Mouse (Mus musculus) megakaryocyte progenitor cell, adult 5-6 weeks (primary cell): ENCODE measurements around the gene Ndufaf8. TPM values are rescaled to one million over a fixed set of nuclear protein-coding genes. Genes with fewer than 3 reads are reported as not detected.

Experiments
- ATAC-seq: replicated peaks from 2 replicates; pipeline ENCODE4 v1.8.0; 2016; ENCODE audit warnings: mild to moderate bottlenecking, moderate TSS enrichment, inconsistent platforms; ENCODE audit not compliant: poor library complexity
- total RNA-seq, 2 experiments: library from RNA; stranded (forward) in 1 of 2; stranded (reverse) in 1 of 2; fragments of 157-497, 149-512 nt in 1 of 2; fragments of 200-1000 nt in 1 of 2; gene quantifications; 2 replicates each; pipeline versions ENCODE4 v1.2.3 to v1.2.4; 2015 to 2017

Ndufaf8 gene
- total RNA-seq, 2 experiments from 2014 or later = 20.0 to 24.5 TPM

DNA sequence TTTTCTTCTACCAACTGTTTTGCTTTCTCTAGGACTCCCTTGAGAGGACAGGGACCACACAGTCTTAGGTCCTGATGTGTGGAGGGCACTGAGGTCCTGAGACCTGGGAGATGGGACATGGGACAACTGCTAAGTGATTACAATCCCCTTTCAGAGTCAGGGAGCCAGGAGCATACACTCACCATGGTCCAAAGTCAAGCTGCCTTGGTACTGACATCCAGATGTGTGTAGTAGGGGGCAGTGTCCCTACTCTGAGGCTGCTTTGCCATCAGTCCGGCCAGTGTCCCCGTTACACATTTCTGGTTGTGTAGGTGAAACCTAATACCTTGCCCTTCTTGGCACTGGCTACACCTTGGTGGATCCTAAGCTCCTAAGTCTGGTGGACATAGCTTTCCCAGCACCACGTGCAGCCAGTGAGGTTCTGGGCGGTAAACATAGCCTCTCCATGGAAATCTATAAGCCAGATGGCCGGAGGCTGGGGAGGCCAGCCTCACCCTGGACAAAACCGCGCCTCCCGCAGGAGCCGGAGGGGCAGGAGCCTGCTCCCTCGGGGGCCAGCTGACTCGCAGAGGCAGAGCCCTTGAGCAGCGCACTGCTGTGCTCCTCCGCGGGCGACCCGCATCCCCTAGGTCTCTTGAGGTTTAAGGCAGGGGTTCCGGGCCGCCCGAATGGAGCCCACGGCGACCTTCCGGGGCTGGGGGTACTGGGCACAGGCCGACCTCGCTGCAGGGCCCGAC is 12.7 kb upstream of the Ndufaf8 start:
- no peak; the same call in 1 of the 2 replicates for ATAC-seq

DNA sequence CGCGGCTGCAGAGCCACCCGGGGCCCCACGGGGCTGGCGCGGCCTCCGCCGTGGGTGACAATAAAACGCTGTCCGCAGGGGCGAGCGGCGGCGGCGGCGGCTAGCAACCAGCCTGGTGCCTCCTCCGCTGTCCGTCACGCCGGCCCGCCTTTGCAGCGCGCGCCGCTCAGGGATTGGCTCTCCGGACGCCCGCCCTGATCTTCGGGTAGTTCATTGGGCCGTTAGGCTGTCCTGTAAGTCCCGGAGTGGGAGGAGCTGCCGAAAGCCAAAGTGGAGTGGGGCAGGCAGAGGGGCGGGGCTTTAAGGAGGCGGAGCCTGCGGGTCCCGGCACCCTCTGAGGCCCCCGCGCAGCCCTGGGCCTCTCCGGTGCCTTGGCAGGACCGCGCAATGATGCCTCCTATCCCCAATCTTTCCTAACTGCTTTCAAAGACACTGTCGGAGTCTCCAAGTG is 12.0 kb upstream of the Ndufaf8 start, which contains the start of gene Cep131:
Gene Cep131, minus strand, starts transcription at position 126 of the 451 bp plus-strand sequence.
- ATAC-seq = peak; percentile 99

DNA sequence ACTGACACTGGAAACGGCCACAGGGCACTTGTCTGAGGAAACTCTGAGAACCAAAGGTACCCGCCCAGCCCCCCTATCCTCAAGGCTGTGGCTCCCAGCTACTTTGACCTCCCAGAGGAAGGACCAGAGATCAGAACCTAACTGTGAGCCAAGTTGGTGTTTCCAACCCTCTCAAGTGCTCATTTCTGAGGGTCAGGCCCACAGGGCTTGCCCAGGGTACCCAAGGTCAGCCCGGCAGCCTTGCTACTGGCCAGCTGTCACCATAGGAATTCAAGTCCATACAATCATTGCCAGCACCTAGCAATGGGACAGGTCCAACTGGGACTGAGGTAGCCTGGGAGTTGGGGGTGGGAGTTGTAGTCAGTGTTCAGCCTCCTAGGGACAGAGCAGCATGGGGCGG is 8.1 kb upstream of the Ndufaf8 start:
- ATAC-seq = no peak

DNA sequence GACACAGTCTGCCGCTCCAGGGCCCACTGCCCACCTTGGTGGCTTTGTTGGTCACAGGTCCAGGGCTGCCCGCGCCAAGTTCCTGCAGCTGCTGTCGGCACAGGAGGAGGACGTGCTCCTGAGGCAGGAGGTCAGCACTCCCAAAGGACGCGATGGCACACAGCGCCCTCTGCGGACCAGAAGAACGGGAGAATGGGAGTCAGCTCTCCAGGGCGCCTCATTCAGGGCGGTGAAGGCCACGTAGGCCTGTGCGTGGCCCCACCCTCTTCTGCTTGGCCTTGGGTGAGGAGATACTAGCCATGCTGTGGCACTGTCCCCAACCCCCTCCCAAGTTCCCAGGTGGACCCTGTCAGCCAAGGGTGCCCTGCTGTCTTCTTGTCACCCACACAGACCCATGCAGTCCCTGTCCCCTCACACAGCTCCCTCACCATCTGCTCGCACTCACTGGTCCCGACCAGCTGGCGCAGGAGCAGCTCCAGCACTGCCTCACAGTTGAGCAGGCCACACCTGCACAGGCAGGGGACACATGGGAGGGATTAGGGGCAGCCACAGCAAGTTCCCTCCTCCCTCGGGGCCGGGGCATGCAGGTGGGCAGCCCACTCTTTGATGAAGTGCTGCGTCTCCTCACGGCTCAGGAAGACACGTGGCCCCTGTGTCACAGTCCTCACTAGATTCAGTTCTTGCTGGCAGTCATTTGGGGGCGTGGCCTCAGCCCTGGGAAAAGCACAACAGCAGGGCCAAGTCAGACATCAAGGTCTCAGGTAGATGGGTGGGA is 5.7 kb upstream of the Ndufaf8 start:
- ATAC-seq = no peak

DNA sequence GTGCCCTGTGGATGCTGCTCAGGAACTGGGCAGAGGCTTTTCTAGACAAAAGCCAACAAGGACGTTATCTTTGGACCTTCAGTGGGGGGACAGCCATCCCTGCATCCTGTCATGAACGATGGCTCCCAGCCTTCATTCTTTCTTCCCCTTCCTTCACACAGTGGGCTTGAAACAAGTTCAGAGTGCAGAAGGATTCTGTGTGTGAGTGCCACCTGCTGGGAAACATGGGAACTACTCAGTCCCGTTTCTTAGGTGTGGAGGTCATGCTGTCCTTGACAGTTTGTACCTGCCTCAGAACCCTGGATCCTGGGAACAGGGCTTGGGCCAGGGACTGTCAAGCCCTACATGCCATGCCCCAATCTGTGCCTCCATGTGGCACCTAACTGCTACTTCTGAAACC is 2.3 kb downstream of the Ndufaf8 start:
- peak; percentile 41 for ATAC-seq

DNA sequence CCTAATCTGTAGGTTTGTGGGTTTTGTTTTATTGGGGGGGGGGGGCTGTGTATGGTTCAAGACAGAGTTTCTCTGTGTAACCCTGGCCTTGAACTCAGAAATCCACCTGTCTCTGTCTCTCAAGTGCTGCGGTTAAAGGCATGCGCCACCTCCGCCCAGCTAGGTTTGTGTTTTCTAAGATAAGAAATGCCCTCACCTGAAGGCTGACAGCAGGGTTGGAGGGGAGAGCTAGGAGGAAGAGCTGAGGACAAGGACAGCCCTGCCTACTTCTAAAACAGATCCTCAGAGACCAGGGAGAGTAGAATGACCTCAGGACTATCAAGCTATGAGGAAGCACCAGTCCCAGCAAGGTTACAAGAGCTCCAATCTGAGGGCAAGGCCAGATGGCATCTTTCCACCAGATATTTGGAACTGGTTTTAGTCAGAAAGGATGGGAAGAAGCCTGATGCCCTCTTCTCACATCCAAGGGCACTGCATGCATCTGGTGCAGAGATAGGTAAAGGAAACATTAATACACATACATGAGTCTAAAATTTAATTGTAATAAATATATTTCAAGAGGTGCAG is 4.8 kb downstream of the Ndufaf8 start:
- no peak for ATAC-seq

DNA sequence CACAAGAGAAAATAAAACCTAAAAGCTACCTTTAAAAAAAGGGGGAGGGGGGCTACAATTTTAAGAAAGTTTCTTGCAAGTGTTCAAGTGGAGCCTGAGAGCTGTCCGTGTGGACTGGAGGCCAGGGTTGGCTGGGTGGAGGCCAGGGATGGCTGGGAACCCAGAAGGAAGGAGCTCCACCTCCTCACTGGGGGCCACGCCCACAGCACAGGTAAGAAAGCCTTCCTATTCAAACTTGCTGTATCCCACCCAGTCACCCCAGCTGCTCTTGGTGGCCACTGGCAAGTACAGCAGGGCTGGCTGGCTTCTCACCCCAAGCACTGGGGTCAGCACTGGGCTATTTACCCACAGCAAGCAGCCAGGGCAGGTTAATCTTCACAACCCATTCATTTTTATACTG is 8.3 kb downstream of the Ndufaf8 start:
- no peak for ATAC-seq

DNA sequence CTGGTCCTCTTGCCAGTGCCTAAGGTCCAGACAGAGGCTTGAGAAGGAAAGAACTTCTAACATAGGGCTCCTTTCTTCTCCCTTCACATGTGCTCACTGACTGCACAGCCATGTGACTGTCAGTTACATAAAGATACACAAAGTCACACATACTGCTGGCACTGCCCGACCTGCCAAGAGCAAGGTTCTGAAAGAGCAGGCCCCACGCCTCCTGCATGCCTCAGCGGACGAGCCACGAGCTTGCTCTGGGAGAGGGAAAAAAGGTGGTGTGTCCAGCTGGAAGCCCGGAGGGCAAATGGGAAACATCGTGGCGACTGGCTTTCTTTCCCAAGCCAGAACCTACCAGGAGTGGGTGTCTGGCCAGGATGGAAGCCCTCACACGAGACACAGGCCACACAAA is 9.1 kb downstream of the Ndufaf8 start:
- no peak for ATAC-seq

DNA sequence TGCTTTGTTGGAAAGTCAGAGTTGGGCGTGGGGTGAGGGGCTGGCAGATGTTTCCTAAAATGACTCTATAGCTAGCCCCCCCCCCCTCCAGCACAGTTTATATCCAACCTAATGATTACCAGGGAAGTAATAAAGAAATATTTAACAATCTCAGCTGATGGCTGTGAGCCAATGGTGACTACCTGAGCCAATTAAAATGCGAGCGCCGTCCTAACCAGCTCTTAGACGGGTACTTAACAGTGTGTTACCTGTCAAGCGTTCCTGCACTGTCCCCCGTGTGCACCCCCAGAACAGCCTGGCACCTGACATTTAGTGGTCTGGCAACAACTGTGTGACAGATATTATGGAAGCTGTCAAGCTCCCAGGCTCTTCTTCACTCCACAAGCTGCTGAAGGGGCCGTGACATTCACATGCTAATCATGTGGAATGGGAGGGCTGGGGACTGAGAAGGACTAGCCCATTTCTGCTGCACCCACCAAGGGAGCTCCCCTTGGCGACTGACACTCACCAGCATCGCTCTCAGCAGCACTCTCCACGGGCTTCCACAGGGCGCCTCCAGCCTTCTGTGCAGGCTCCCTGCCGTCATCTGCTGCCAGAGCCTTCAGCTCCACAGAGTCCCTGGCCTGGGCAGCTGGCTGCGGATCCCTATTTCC is 11.0 kb downstream of the Ndufaf8 start:
- ATAC-seq = no peak

DNA sequence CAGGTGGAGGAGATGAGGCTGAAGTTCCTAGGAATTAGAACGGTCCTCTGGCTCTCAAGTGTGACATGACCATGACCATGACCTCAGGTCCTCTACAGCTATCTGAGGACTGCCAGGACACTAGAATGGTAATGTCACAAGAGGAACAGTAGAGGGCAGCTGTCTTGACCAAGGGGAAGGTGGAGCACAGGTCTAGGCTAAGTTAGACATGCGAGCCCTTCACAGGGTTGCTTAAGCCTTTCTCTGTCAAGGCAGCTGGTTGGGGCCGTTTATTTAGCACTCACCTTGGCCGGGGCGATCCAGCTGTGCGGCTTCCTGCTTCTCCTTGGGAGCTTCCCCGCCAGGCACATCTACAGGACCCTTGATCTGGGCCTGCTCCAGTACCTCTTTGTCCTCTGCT is 11.8 kb downstream of the Ndufaf8 start:
- ATAC-seq = 0 out of 2 replicates have a peak, but pooled peaks have one; percentile 47

DNA sequence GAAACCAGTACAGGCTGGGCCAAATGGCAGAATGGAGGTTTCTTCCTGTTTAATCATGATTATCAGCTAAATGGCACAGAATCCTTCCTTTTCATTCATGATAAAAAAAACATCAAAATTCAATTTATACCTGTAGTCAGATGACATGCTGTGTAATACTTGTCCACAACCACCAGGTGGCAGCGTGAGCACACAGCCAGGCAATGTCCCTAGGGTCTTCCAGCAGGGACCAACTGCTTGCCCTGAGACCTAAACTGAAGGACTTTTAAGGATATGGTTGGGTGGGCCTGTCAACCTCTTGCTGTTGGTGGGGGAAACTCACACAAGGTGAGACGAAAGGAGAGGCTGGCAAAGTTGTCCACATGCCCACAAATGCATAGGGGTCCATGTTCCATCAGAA is 12.3 kb downstream of the Ndufaf8 start:
- ATAC-seq = peak; percentile 77

DNA sequence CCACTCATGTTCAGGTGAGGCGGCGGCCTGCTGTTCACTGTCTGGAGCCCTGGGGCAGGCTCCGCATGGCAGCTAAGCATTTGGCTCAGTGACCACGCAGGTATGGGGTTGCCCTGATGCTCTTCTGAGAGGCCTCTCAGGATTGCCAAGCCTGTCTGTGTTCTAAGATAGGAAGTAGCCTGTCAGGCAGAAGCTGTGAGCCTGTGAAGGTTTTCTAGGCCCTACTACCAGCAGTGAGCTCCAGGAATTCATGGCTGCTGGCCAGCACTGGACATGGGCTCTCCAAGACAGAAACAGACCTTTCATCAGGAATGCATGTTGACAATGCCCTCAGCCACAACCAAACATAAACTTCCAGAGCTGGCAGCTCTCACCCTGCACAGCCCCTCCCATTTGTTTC is 13.4 kb downstream of the Ndufaf8 start:
- ATAC-seq = no peak

DNA sequence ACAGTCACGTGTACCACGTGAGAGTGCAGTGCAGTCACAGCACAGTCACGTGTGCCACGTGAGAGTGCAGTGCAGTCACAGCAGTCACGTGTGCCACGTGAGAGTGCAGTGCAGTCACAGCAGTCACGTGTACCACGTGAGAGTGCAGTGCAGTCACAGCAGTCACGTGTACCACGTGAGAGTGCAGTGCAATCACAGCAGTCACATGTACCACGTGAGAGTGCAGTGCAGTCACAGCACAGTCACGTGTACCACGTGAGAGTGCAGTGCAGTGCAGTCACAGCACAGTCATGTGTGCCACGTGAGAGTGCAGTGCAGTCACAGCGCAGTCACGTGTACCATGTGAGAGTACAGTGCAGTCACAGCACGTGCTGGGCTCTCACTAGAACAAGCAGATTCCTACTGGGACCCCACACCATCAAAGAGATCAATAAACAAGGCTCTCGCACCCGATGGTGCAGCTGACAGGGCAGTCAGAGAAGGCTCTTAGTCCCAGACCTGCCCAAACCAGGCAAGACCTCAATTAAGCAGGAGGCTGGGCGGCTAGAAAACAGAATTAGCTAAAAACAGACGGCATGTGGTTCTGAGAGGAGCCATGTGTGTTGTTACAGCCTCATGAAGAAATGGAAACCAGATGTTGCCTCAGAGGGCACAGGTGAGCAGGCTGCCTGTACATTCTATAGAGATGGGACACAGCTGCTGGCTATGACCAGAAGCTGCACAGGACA is 15.9 kb downstream of the Ndufaf8 start:
- ATAC-seq = no peak

DNA sequence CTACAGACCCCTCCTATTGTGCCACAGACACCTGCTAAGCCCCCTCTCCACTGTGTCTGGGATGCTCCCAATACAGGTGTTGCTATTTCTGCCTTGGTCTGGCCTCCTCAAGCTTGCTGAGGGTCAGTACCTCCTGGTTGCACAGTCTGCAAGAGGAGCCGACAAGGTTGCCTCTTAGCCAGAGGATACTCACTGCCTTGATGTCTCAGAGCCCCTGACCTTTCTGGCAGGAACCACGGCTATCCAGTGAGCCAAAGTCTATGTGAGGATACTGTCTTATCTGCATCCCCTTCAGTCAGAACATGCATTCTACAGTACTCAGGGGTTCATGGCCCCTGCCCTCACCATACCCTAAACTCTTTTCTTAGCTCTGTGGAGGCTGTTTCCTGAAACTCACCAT is 18.9 kb downstream of the Ndufaf8 start:
- no peak for ATAC-seq

DNA sequence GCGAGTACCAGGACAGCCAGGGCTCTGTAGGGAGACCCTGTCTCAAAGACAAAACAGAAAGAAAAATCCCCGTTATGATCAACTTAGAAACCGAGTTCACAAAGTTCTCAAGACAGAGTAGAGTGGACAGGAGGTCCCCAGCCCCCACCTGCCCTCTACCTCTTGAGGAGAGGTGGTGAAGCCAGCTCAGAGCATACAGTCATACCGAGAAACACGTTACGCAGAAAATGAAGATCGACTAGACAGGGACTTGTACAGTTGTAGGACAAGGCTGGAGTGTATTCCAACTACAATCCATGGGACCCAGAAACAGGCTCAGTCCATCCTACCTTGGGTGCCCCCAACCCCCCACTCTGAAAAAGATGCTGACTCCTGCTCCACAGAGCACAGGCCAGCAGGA is 20.4 kb downstream of the Ndufaf8 start:
- no peak for ATAC-seq

DNA sequence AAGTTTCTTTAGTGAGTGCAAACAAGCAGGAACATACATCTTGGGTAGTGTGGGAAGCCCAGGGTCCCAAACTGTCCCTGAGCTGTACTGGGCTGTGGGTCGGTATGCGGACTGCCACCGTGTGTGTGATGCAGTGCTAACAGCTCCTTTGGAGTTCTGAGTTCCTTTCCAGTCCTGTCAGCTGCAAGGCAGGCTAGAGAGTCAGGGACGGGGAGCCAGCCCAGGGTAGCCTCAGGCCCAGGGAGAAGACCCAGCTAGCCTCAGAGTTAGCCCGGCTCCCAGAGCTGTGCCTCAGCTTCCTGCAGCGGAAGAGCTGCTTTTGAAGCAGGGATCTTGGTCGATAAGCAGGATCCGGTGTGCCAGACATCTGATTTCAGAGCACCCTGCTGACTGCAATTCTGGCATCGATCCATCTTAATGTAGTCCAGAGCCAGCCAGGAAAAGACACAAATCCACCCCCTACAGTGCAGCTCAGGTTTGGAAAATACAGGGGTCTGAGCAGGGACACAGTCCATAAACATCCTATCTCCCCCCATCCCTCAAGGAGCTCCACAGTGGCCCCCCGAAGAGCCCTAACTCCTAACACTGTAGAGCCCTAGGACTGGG is 21.3 kb downstream of the Ndufaf8 start:
- no peak for ATAC-seq

DNA sequence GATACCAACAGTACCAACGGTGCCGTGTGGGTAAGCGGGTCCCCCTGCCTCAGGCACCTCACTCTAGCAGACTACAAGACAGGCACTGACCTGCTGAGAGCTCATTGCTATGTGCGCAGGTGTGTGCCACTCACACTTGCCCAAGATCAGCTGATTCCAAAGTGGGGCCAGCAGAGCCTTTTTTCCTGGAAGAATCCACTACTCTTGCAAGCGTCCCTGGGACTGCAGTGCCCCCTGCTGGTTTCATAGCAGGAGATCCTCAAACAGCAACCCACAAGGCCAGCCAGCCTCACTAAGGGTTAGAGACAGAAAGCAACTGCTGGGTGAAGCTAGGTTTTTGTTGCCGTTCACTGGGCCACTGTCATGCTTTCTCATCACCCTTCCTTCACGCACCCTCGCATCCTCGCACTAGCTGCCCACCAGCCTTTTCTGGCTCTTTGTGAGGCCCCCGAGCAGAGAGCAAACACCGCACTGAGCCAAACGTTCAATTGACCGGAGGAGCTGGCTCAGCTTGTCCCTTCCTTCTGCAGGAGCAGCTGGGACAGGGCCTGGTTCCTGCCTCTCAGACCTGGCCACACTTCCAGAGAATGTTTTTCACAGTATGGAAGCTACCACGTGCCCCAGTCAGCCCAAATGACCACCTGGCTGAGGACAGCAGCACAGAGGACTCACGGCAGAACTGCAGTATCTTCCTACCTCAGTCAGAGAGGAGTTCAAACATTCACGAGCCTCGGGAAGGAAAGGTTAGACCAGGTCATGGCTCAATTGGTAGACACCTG is 22.1 kb downstream of the Ndufaf8 start:
- ATAC-seq = peak; percentile 58

DNA sequence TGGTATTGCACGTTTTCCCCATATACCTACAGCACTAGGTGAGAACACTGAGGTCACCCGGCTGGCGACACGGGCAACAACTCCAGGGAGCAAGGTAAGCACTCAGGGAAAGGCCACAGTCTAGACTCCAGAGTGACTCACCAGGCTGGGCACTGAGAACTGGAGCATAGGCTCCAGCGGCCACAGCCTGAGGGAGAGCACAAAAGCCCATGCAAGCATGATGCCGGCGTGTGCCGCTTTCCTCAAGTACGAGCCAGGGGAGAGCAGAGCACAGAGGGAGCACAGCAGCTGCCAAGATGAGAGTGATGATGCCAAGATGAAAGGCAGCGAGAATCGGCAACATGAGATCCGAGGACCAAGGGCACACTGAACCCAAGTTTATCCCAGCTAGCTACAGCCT is 23.4 kb downstream of the Ndufaf8 start:
- ATAC-seq = no peak

DNA sequence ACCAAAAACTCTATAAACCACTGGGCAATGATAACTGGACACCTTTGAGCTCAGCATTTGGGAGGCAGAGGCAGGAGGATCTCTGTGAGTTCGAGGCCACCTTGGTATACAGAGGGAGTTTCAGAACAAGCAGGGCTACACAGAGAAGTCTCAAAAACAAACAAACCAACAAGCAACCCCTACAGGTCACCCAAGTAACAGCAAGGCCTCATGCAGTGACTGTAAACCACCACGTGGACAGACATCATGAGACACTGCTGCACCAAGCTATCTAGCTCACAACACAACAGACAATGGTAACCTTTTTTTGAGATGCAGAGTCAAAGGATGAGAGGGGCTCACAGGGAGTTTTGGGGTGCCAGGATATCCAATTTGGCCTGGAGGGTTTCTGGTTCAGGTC is 28.1 kb downstream of the Ndufaf8 start:
- ATAC-seq = peak; percentile 65

DNA sequence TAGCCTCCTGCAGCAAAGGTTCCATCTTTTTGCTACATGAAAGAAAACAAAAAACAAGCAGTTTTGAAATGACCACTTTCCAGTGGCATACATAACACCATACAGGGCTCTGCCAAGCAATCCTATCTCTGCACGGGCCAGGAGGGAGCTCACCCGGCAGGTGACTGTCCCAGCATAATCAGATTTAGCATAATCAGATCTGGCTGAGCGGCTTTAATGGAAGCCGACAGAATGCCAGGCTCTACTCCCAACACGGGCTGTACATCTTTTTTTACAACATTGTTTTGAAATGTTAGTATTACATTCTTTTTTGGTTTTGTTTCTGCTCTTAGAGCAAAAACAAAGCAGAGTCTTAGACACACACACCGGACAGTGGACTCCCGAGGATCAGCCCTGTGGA is 30.6 kb downstream of the Ndufaf8 start:
- no peak for ATAC-seq
